Mouse (Mus musculus) limb, embryonic 14.5 days (tissue): ENCODE data around the gene Zmynd19. TPM values are rescaled to one million over a fixed set of nuclear protein-coding genes. Genes with fewer than 3 reads are reported as not detected.

Source experiments
- ATAC-seq: fragments of 200-750 bp; cut with Nextera tagmentation; 2 replicates; pipeline ENCODE4 v1.8.0; 2017; ENCODE audit warnings: low read depth, moderate number of reproducible peaks, moderate TSS enrichment; ENCODE audit not compliant: low FRiP score
- DNase-seq: peaks from one replicate; pipeline ENCODE4 v3.0.0-alpha.2; 2015; ENCODE audit warnings: low spot score
- H3K27ac ChIP-seq: fragments of 300-500 bp; sonication (generic); replicated peaks from 2 replicates; pipeline ENCODE4 v1.5.1; 2014; ENCODE audit warnings: low read depth, mild to moderate bottlenecking, low read length, moderate library complexity, mixed read lengths
- H3K27me3 ChIP-seq: fragments of 300-500 bp; sonication (generic); 2 replicates; pipeline ENCODE4 v1.6.1; 2014; ENCODE audit warnings: low read length, mixed read lengths; ENCODE audit not compliant: control insufficient read depth, insufficient read depth
- H3K36me3 ChIP-seq: fragments of 300-500 bp; sonication (generic); 2 replicates; pipeline ENCODE4 v1.6.1; 2014; ENCODE audit warnings: mild to moderate bottlenecking, low read length, moderate library complexity, mixed read lengths; ENCODE audit not compliant: control insufficient read depth, insufficient read depth
- H3K4me1 ChIP-seq: fragments of 300-500 bp; sonication (generic); 2 replicates; pipeline ENCODE4 v1.6.1; 2014; ENCODE audit warnings: antibody characterized with exemption, low read length, mixed read lengths; ENCODE audit not compliant: control insufficient read depth, insufficient read depth
- H3K4me2 ChIP-seq: fragments of 300-500 bp; sonication (generic); replicated peaks from 2 replicates; pipeline ENCODE4 v1.6.1; 2014; ENCODE audit warnings: low read depth, mild to moderate bottlenecking, low read length, moderate library complexity; ENCODE audit not compliant: severe bottlenecking
- H3K4me3 ChIP-seq: fragments of 300-500 bp; sonication (generic); replicated peaks from 2 replicates; pipeline ENCODE4 v1.5.1; 2014; ENCODE audit warnings: low read length
- H3K9ac ChIP-seq: fragments of 300-500 bp; sonication (generic); 2 replicates; pipeline ENCODE4 v1.6.1; 2014; ENCODE audit warnings: mild to moderate bottlenecking, low read depth, low read length, moderate library complexity; ENCODE audit not compliant: severe bottlenecking
- H3K9me3 ChIP-seq: fragments of 300-500 bp; sonication (generic); 2 replicates; pipeline ENCODE4 v1.6.1; 2016; ENCODE audit warnings: low read length; ENCODE audit not compliant: control insufficient read depth
- POLR2A ChIP-seq: fragments of 200-500 bp; IDR thresholded peaks from 2 replicates; pipeline ENCODE4 v1.8.0; 2012; ENCODE audit warnings: inconsistent platforms, mild to moderate bottlenecking, moderate library complexity, borderline replicate concordance; ENCODE audit not compliant: insufficient read depth, insufficient read length; ENCODE audit errors: extremely low read depth
- WGBS: fragments of 180-500 bp; shearing (Covaris S2); extraction: QIAGEN DNeasy Blood & Tissue Kit; methylation state at CpG from one replicate; pipeline ENCODE4 v1.1.7; 2014; 5-methylcytosine and 5-hydroxymethylcytosine counted together
- microRNA-seq: library from miRNA; unstranded; fragments of <30 nt; microRNA quantifications from one replicate; pipeline ENCODE4, GENCODE M21; 2016
- polyA plus RNA-seq, 2 experiments: library from polyadenylated mRNA; depleted of rRNA in 1 of 2; stranded (reverse) in 1 of 2; unstranded in 1 of 2; fragments of >200 nt; fragmentation: Nextera tagmentation in 1 of 2; extraction: Ambion mirVana in 1 of 2; gene quantifications; 2 replicates each; pipeline versions ENCODE4 v1.2.1 to v1.2.3; 2012 to 2014

Zmynd19 gene
- polyA plus RNA-seq, 2 experiments, result 21.2 to 31.5 TPM

GRCm38 (mm10) chr2:25006767-25007166, 57.2 kb downstream of the Zmynd19 start:
- H3K4me2 ChIP-seq, result no peak overlapping the region
- H3K9me3 ChIP-seq, result no peaks in the 10 kb centered on the region
- no peak overlapping the region for H3K9ac ChIP-seq
- DNase-seq, result no peak
- no peaks in the 10 kb centered on the region for H3K36me3 ChIP-seq
- ATAC-seq, result no peak
- no peak for TF ChIP-seq POLR2A
- H3K27me3 ChIP-seq, result no peaks in the 10 kb centered on the region
- 91% methylated on average over 1 of the region's 1 CpGs for WGBS
- H3K27ac ChIP-seq, result no peak overlapping the region
- no peak overlapping the region for H3K4me3 ChIP-seq
- H3K4me1 ChIP-seq, result no peaks in the 10 kb centered on the region

GRCm38 (mm10) chr2:25008250-25008649, 58.7 kb downstream of the Zmynd19 start:
- H3K4me3 ChIP-seq, result no peak overlapping the region
- no peak for TF ChIP-seq POLR2A

More at GRCm38 (mm10) chr2:25008250-25008649, 58.7 kb downstream of the Zmynd19 start:
- Histone ChIP-seq H3K9ac (no peak overlapping the region), H3K27ac (no peak overlapping the region), H3K4me1 (no peaks in the 10 kb centered on the region), H3K4me2 (no peak overlapping the region), H3K9me3 (no peaks in the 10 kb centered on the region), H3K27me3 (no peaks in the 10 kb centered on the region), H3K36me3 (no peaks in the 10 kb centered on the region)
- DNase-seq (no peak), ATAC-seq (no peak)

Small RNA genes within 50 kb of the gene (microRNA-seq; reads per million reads assigned to microRNA genes)
- gene Gm22875, result not detected

Other genes starting within 250 kb of the Zmynd19 start
- 2.7 and 4.1 TPM in 2 replicates for gene Cacna1b, start 186.6 kb upstream of the Zmynd19 start, polyA plus RNA-seq (2012; rRNA removed)
- gene Cacna1b, start 186.6 kb upstream of the Zmynd19 start, polyA plus RNA-seq (2014; fragmentation: Nextera tagmentation; extraction: Ambion mirVana), result 1.4 and 2.9 TPM in 2 replicates
- gene Ehmt1, start 30.2 kb upstream of the Zmynd19 start, polyA plus RNA-seq (2012; rRNA removed), result 98.3 and 123 TPM in 2 replicates
- 74.6 and 79.6 TPM in 2 replicates for gene Ehmt1, start 30.2 kb upstream of the Zmynd19 start, polyA plus RNA-seq (2014; fragmentation: Nextera tagmentation; extraction: Ambion mirVana)
- gene Arrdc1, start 14.5 kb upstream of the Zmynd19 start, polyA plus RNA-seq (2012; rRNA removed), result 65.0 and 80.7 TPM in 2 replicates
- gene Arrdc1, start 14.5 kb upstream of the Zmynd19 start, polyA plus RNA-seq (2014; fragmentation: Nextera tagmentation; extraction: Ambion mirVana), result 33.1 and 34.1 TPM in 2 replicates
- 36.6 and 41.0 TPM in 2 replicates for gene Dph7, start 12.6 kb downstream of the Zmynd19 start, polyA plus RNA-seq (2012; rRNA removed)
- gene Dph7, start 12.6 kb downstream of the Zmynd19 start, polyA plus RNA-seq (2014; fragmentation: Nextera tagmentation; extraction: Ambion mirVana), result 30.4 and 32.0 TPM in 2 replicates
- 63.6 and 81.9 TPM in 2 replicates for gene Mrpl41, start 25.3 kb downstream of the Zmynd19 start, polyA plus RNA-seq (2012; rRNA removed)
- 133 and 136 TPM in 2 replicates for gene Mrpl41, start 25.3 kb downstream of the Zmynd19 start, polyA plus RNA-seq (2014; fragmentation: Nextera tagmentation; extraction: Ambion mirVana)
- 11.1 and 12.0 TPM in 2 replicates for gene Pnpla7, start 26.2 kb downstream of the Zmynd19 start, polyA plus RNA-seq (2012; rRNA removed)
- 7.9 and 9.0 TPM in 2 replicates for gene Pnpla7, start 26.2 kb downstream of the Zmynd19 start, polyA plus RNA-seq (2014; fragmentation: Nextera tagmentation; extraction: Ambion mirVana)
- 143 and 216 TPM in 2 replicates for gene Nsmf, start 104.6 kb downstream of the Zmynd19 start, polyA plus RNA-seq (2012; rRNA removed)
- gene Nsmf, start 104.6 kb downstream of the Zmynd19 start, polyA plus RNA-seq (2014; fragmentation: Nextera tagmentation; extraction: Ambion mirVana), result 48.6 and 67.7 TPM in 2 replicates
- 0.13 and 0.26 TPM in 2 replicates for gene Entpd8, start 130.5 kb downstream of the Zmynd19 start, polyA plus RNA-seq (2012; rRNA removed)
- gene Entpd8, start 130.5 kb downstream of the Zmynd19 start, polyA plus RNA-seq (2014; fragmentation: Nextera tagmentation; extraction: Ambion mirVana), result not detected in 2 replicates
- 0.12 and 0.13 TPM in 2 replicates for gene Noxa1, start 145.4 kb downstream of the Zmynd19 start, polyA plus RNA-seq (2012; rRNA removed)
- gene Noxa1, start 145.4 kb downstream of the Zmynd19 start, polyA plus RNA-seq (2014; fragmentation: Nextera tagmentation; extraction: Ambion mirVana), result 0.15 TPM in 1 of 2 replicates, not detected in the other
- gene Nrarp, start 231.0 kb downstream of the Zmynd19 start, polyA plus RNA-seq (2012; rRNA removed), result 34.0 and 34.1 TPM in 2 replicates
- gene Nrarp, start 231.0 kb downstream of the Zmynd19 start, polyA plus RNA-seq (2014; fragmentation: Nextera tagmentation; extraction: Ambion mirVana), result 27.7 and 28.2 TPM in 2 replicates
- gene Tor4a, start 247.1 kb downstream of the Zmynd19 start, polyA plus RNA-seq (2012; rRNA removed), result 5.9 and 6.4 TPM in 2 replicates
- gene Tor4a, start 247.1 kb downstream of the Zmynd19 start, polyA plus RNA-seq (2014; fragmentation: Nextera tagmentation; extraction: Ambion mirVana), result 8.1 and 8.5 TPM in 2 replicates